Mouse (Mus musculus): ENCODE measurements around the gene Arhgap22. TPM values are rescaled to one million over a fixed set of nuclear protein-coding genes. Genes with fewer than 3 reads are reported as not detected.

The Arhgap22 gene
- polyA plus RNA-seq, 1 experiment from 2014 or later: 5.3 TPM

GRCm38 (mm10) chr14:33202161-33202560 is 11.7 kb upstream of the Arhgap22 start:
- no peaks in the 10 kb centered on the region for H3K9me3 ChIP-seq
- H3K27ac ChIP-seq: no peak overlapping the region
- ATAC-seq: no peak
- no peak overlapping the region for H3K9ac ChIP-seq
- H3K4me2 ChIP-seq (replicated peaks): no peak overlapping the region
- no peaks in the 10 kb centered on the region for H3K27me3 ChIP-seq (replicated peaks)
- no peak overlapping the region for H3K4me3 ChIP-seq (replicated peaks)
- no peaks in the 10 kb centered on the region for H3K4me1 ChIP-seq (replicated peaks)
- H3K36me3 ChIP-seq: no peaks in the 10 kb centered on the region
- 72% methylated on average over 4 of the region's 4 CpGs for WGBS

- Histone ChIP-seq H3K36me3 (no peaks in the 10 kb centered on the region), H3K9ac (no peak overlapping the region), H3K4me2 (replicated peaks) (no peak overlapping the region), H3K27ac (no peak overlapping the region), H3K27me3 (replicated peaks) (no peaks in the 10 kb centered on the region), H3K4me1 (replicated peaks) (no peaks in the 10 kb centered on the region), H3K4me3 (replicated peaks) (no peak overlapping the region), H3K9me3 (no peaks in the 10 kb centered on the region)
- no peak for ATAC-seq
- 71% methylated on average over 6 of the region's 6 CpGs for WGBS
Observed at GRCm38 (mm10) chr14:33202885-33203284, 10.9 kb upstream of the Arhgap22 start.

GRCm38 (mm10) chr14:33203777-33204176 is 10.0 kb upstream of the Arhgap22 start:
- no peak overlapping the region for H3K27ac ChIP-seq

GRCm38 (mm10) chr14:33205280-33205965 is 8.4 kb upstream of the Arhgap22 start:
- Histone ChIP-seq H3K27me3 (replicated peaks) (no peaks in the 10 kb centered on the region), H3K4me3 (replicated peaks) (peak overlapping the region; percentile 9; the same call in 1 of the 2 replicates), H3K9me3 (no peaks in the 10 kb centered on the region), H3K9ac (no peak overlapping the region), H3K27ac (no peak overlapping the region), H3K36me3 (no peaks in the 10 kb centered on the region), H3K4me1 (replicated peaks) (no peaks in the 10 kb centered on the region), H3K4me2 (replicated peaks) (peak overlapping the region; percentile 50)
- 34% methylated on average over 24 of the region's 24 CpGs for WGBS
- no peak for ATAC-seq

More at GRCm38 (mm10) chr14:33203777-33204176, 10.0 kb upstream of the Arhgap22 start:
- no peak overlapping the region for H3K9ac ChIP-seq
- 82% methylated on average over 14 of the region's 14 CpGs for WGBS
- H3K36me3 ChIP-seq: no peaks in the 10 kb centered on the region
- H3K4me1 ChIP-seq (replicated peaks): no peaks in the 10 kb centered on the region
- no peaks in the 10 kb centered on the region for H3K27me3 ChIP-seq (replicated peaks)
- no peak overlapping the region for H3K4me3 ChIP-seq (replicated peaks)
- H3K4me2 ChIP-seq (replicated peaks): no peak overlapping the region
- H3K9me3 ChIP-seq: no peaks in the 10 kb centered on the region
- no peak for ATAC-seq

GRCm38 (mm10) chr14:33207011-33207410 is 6.8 kb upstream of the Arhgap22 start:
- no peaks in the 10 kb centered on the region for H3K27me3 ChIP-seq (replicated peaks)
- no peak overlapping the region for H3K4me2 ChIP-seq (replicated peaks)
- no peaks in the 10 kb centered on the region for H3K4me1 ChIP-seq (replicated peaks)
- WGBS: 13% methylated on average over 2 of the region's 2 CpGs
- no peak overlapping the region for H3K9ac ChIP-seq
- H3K36me3 ChIP-seq: no peaks in the 10 kb centered on the region
- no peak; the same call in 1 of the 2 replicates for ATAC-seq
- no peak overlapping the region for H3K27ac ChIP-seq
- H3K9me3 ChIP-seq: no peaks in the 10 kb centered on the region
- H3K4me3 ChIP-seq (replicated peaks): no peak overlapping the region

- H3K27me3 ChIP-seq (replicated peaks): no peaks in the 10 kb centered on the region
- H3K36me3 ChIP-seq: no peaks in the 10 kb centered on the region
- WGBS: 34% methylated on average over 5 of the region's 5 CpGs
- H3K4me3 ChIP-seq (replicated peaks): no peak overlapping the region
- H3K9ac ChIP-seq: no peak overlapping the region
- H3K4me1 ChIP-seq (replicated peaks): no peaks in the 10 kb centered on the region
- H3K27ac ChIP-seq: no peak overlapping the region
- no peak for ATAC-seq
- no peak overlapping the region for H3K4me2 ChIP-seq (replicated peaks)
- H3K9me3 ChIP-seq: no peaks in the 10 kb centered on the region
Observed at GRCm38 (mm10) chr14:33208331-33208730, 5.5 kb upstream of the Arhgap22 start.

- no peak overlapping the region for H3K27ac ChIP-seq
- no peaks in the 10 kb centered on the region for H3K36me3 ChIP-seq
- H3K9ac ChIP-seq: no peak overlapping the region
- H3K4me3 ChIP-seq (replicated peaks): no peak overlapping the region
- no peaks in the 10 kb centered on the region for H3K9me3 ChIP-seq
- H3K27me3 ChIP-seq (replicated peaks): 0 out of 2 replicates have a peak, but pooled peaks cover 2% of the 10 kb centered on the region
- H3K4me2 ChIP-seq (replicated peaks): no peak overlapping the region
- ATAC-seq: no peak
- 57% methylated on average over 8 of the region's 8 CpGs for WGBS
- H3K4me1 ChIP-seq (replicated peaks): peaks cover 9% of the 10 kb centered on the region
Observed at GRCm38 (mm10) chr14:33210806-33211205, 3.0 kb upstream of the Arhgap22 start.

- Histone ChIP-seq H3K4me2 (replicated peaks) (no peak overlapping the region), H3K4me3 (replicated peaks) (no peak overlapping the region), H3K4me1 (replicated peaks) (peaks cover 9% of the 10 kb centered on the region), H3K27me3 (replicated peaks) (0 out of 2 replicates have a peak, but pooled peaks cover 2% of the 10 kb centered on the region), H3K27ac (no peak overlapping the region), H3K9me3 (no peaks in the 10 kb centered on the region), H3K9ac (no peak overlapping the region), H3K36me3 (no peaks in the 10 kb centered on the region)
- no peak for ATAC-seq
- 52% methylated on average over 5 of the region's 5 CpGs for WGBS
Observed at GRCm38 (mm10) chr14:33212271-33212957, 1.4 kb upstream of the Arhgap22 start.

- H3K4me2 ChIP-seq (replicated peaks): no peak overlapping the region
- H3K36me3 ChIP-seq: no peaks in the 10 kb centered on the region
- no peak overlapping the region for H3K9ac ChIP-seq
- no peaks in the 10 kb centered on the region for H3K9me3 ChIP-seq
- H3K4me1 ChIP-seq (replicated peaks): peaks cover 9% of the 10 kb centered on the region
- 0 out of 2 replicates have a peak, but pooled peaks cover 2% of the 10 kb centered on the region for H3K27me3 ChIP-seq (replicated peaks)
- ATAC-seq: no peak
- H3K27ac ChIP-seq: no peak overlapping the region
- WGBS: 87% methylated on average over 12 of the region's 12 CpGs
- no peak overlapping the region for H3K4me3 ChIP-seq (replicated peaks)
Observed at GRCm38 (mm10) chr14:33212958-33213309, 892 bp upstream of the Arhgap22 start.

GRCm38 (mm10) chr14:33214767-33215128 is 922 bp downstream of the Arhgap22 start:
- Histone ChIP-seq H3K4me2 (replicated peaks) (peak overlapping the region; percentile 49; the same call in 1 of the 2 replicates), H3K27me3 (replicated peaks) (0 out of 2 replicates have a peak, but pooled peaks cover 2% of the 10 kb centered on the region), H3K9ac (no peak overlapping the region), H3K36me3 (no peaks in the 10 kb centered on the region), H3K27ac (no peak overlapping the region), H3K4me3 (replicated peaks) (no peak overlapping the region), H3K4me1 (replicated peaks) (peaks cover 9% of the 10 kb centered on the region), H3K9me3 (no peaks in the 10 kb centered on the region)
- peak; percentile 72 for ATAC-seq
- WGBS: 9% methylated on average over 4 of the region's 4 CpGs

- Histone ChIP-seq H3K27me3 (replicated peaks) (0 out of 2 replicates have a peak, but pooled peaks cover 2% of the 10 kb centered on the region), H3K9me3 (no peaks in the 10 kb centered on the region), H3K9ac (no peak overlapping the region), H3K36me3 (no peaks in the 10 kb centered on the region), H3K27ac (no peak overlapping the region), H3K4me2 (replicated peaks) (no peak overlapping the region), H3K4me3 (replicated peaks) (no peak overlapping the region), H3K4me1 (replicated peaks) (peaks cover 9% of the 10 kb centered on the region)
- ATAC-seq: no peak
- WGBS: 53% methylated on average over 1 of the region's 1 CpGs
Observed at GRCm38 (mm10) chr14:33215163-33215562, 1.3 kb downstream of the Arhgap22 start.

GRCm38 (mm10) chr14:33216343-33217208 is 2.8 kb downstream of the Arhgap22 start:
- H3K9me3 ChIP-seq: no peaks in the 10 kb centered on the region
- no peak for ATAC-seq
- no peak overlapping the region for H3K27ac ChIP-seq
- no peak overlapping the region for H3K4me3 ChIP-seq (replicated peaks)
- no peaks in the 10 kb centered on the region for H3K36me3 ChIP-seq
- 82% methylated on average over 19 of the region's 19 CpGs for WGBS
- no peak overlapping the region for H3K9ac ChIP-seq
- H3K4me1 ChIP-seq (replicated peaks): peaks cover 9% of the 10 kb centered on the region
- no peak overlapping the region for H3K4me2 ChIP-seq (replicated peaks)
- 0 out of 2 replicates have a peak, but pooled peaks cover 2% of the 10 kb centered on the region for H3K27me3 ChIP-seq (replicated peaks)

All from intestine, embryonic 15.5 days (tissue).